Mouse (Mus musculus): ENCODE measurements around the gene Git1.

- TF ChIP-seq GATA1 (IDR thresholded peaks at IDR 0.05; ENCODE audit: borderline replicate concordance, low read length): no peak
- no peak for TF ChIP-seq FLI1 (IDR thresholded peaks at IDR 0.05; ENCODE audit: low read length)
These were observed 20.4 kb downstream of the Git1 start for GRCm38 (mm10) chr11:77513811-77514170.
